Mouse (Mus musculus) A20 (cell line): ENCODE results near the gene Errfi1.

Experiments used
- DNase-seq: peaks from one replicate; pipeline ENCODE4 v3.0.0-alpha.2; 2011; ENCODE audit warnings: low read depth, low spot score

Errfi1 gene

DNA sequence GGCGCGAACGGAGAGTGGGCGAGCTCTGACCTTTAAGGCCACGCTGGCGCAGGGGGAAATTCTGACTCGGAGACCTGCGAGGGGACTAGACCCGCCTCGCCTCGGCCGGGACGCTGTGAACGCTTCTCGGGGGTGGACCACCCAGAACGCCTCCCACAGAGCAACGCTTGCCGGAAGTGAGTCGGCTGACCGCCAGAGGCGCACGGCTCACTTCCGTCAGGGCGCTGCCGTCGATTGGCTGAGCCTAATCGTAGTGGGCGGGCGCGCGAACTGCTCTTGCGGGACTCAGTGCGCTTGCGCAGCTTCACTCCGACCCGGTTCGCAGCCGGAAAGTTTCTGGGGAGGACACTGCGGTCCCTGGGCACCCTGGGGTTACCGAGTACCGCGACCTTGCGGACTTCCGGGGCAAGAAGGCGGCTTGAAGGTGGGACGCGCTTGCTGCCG, 60.6 kb downstream of the Errfi1 start, which contains the start of the genes Park7 and Tnfrsf9:
Park7 (minus strand) TSS at position 148 of the 444 bp plus-strand sequence.
Tnfrsf9 (plus strand) TSS at position 273 of the 444 bp plus-strand sequence.
- DNase-seq = peak; percentile 99

- DNase-seq = peak; percentile 55
Observed at GRCm38 (mm10) chr4:150915181-150915906, 61.6 kb downstream of the Errfi1 start.

- no peak for DNase-seq
Observed at GRCm38 (mm10) chr4:150917336-150918027, 63.8 kb downstream of the Errfi1 start.
